Mouse (Mus musculus) midbrain, postnatal 0 days (tissue): ENCODE results near the gene Slc10a7. TPM values are rescaled to one million over a fixed set of nuclear protein-coding genes. Genes with fewer than 3 reads are reported as not detected.
"Not testable (repeated sequence)": the region's sequence is repeated elsewhere in the genome, so short reads cannot be mapped to it uniquely, and the experiment has no call there.

Source experiments
- ATAC-seq: fragments of 200-750 bp; cut with Nextera tagmentation; 2 replicates; pipeline ENCODE4 v1.8.0; 2017; ENCODE audit warnings: moderate number of reproducible peaks, mild to moderate bottlenecking, moderate TSS enrichment, moderate library complexity; ENCODE audit not compliant: low FRiP score
- DNase-seq: peaks from one replicate; pipeline ENCODE4 v3.0.0-alpha.2; 2015; ENCODE audit warnings: low spot score
- H3K27ac ChIP-seq: fragments of 300-500 bp; sonication (generic); 2 replicates; pipeline ENCODE4 v1.5.1; 2014; ENCODE audit warnings: low read depth, mild to moderate bottlenecking, low read length, mixed read lengths
- H3K27me3 ChIP-seq: fragments of 300-500 bp; sonication (generic); 2 replicates; pipeline ENCODE4 v1.6.1; 2014; ENCODE audit warnings: low read length, control low read depth, mixed read lengths; ENCODE audit not compliant: insufficient read depth
- H3K36me3 ChIP-seq: fragments of 300-500 bp; sonication (generic); 2 replicates; pipeline ENCODE4 v1.6.1; 2014; ENCODE audit warnings: low read length, control low read depth, mixed read lengths; ENCODE audit not compliant: insufficient read depth
- H3K4me1 ChIP-seq: fragments of 300-500 bp; sonication (generic); 2 replicates; pipeline ENCODE4 v1.6.1; 2014; ENCODE audit warnings: mild to moderate bottlenecking, control low read depth, antibody characterized with exemption, low read length, mixed read lengths; ENCODE audit not compliant: insufficient read depth
- H3K4me2 ChIP-seq: fragments of 300-500 bp; sonication (generic); 2 replicates; pipeline ENCODE4 v1.6.1; 2014; ENCODE audit warnings: low read depth, mild to moderate bottlenecking, low read length, mixed read lengths; ENCODE audit not compliant: poor library complexity, severe bottlenecking
- H3K4me3 ChIP-seq: fragments of 300-500 bp; sonication (generic); 2 replicates; pipeline ENCODE4 v1.5.1; 2014; ENCODE audit warnings: low read depth, mild to moderate bottlenecking, low read length, moderate library complexity
- H3K9ac ChIP-seq: fragments of 300-500 bp; sonication (generic); replicated peaks from 2 replicates; pipeline ENCODE4 v1.6.1; 2014; ENCODE audit warnings: mild to moderate bottlenecking, low read length, moderate library complexity, mixed read lengths; ENCODE audit not compliant: poor library complexity, severe bottlenecking
- H3K9me3 ChIP-seq: fragments of 300-500 bp; sonication (generic); 2 replicates; pipeline ENCODE4 v1.6.1; 2016; ENCODE audit warnings: low read length, control low read depth
- CTCF ChIP-seq: IDR thresholded peaks from 2 replicates; pipeline ENCODE4 v1.5.1; 2016; ENCODE audit warnings: antibody characterized with exemption, mild to moderate bottlenecking
- WGBS: fragments of 180-500 bp; shearing (Covaris S2); extraction: QIAGEN DNeasy Blood & Tissue Kit; methylation state at CpG from one replicate; pipeline ENCODE4 v1.1.7; 2014; 5-methylcytosine and 5-hydroxymethylcytosine counted together
- polyA plus RNA-seq: library from polyadenylated mRNA; unstranded; fragments of >200 nt; fragmentation: Nextera tagmentation; extraction: Ambion mirVana; gene quantifications from 2 replicates; pipeline ENCODE4 v1.2.1, GENCODE M21; 2015
- total RNA-seq: library from RNA; depleted of rRNA; stranded (reverse); fragments of >200 nt; gene quantifications from 2 replicates; pipeline ENCODE4 v1.2.3, GENCODE M21; 2014; rRNA removed

Gene Slc10a7
- total RNA-seq: 10.9 and 14.9 TPM in 2 replicates
- polyA plus RNA-seq: 6.3 and 7.7 TPM in 2 replicates

DNA sequence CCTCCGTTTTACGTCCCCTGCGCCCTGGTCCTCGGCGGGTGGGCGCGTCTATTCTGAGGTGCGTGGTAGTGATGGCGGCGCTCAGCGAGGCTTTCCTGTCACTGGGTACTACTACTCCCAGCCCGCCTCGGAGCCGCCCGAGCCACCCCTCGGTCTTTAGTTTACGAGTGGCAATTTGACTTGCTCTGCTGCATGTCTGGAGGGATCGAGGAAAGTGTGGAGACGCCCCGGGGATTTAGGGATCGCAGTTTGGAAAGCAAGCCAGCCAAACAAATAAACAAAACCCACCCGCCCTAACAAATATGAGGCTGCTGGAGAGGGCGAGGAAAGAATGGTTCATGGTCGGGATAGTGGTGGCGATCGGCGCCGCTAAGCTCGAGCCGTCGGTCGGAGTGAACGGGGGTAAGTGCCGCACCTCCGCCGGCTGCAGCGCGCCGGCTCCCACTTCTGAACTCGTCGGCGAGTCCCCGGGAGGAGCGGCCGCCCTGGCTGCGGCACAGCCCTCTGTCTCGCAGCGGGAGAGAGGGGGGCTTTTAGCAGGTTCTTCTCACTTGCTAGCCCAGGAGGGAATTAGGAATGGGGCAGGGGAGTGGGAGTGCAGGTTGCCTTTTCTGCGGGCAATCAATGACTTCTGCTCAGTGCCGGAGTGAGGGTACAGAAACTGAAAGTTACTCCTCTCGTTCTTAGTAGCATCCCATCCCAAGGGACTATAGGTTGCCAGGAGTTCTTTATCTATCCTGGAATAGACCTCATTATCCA lies at the start of gene Slc10a7:
Slc10a7 (plus strand) TSS at position 74 of the 759 bp plus-strand sequence.
- TF ChIP-seq CTCF: no peak
- Histone ChIP-seq H3K27me3 (no peaks in the 10 kb centered on the region), H3K27ac (peak within 1 kb of the TSS; percentile 99), H3K4me3 (peak within 1 kb of the TSS; percentile 94), H3K4me2 (peak within 1 kb of the TSS; percentile 89), H3K9ac (peak within 1 kb of the TSS; percentile 97), H3K9me3 (no peaks in the 10 kb centered on the region), H3K4me1 (no peaks in the 10 kb centered on the region), H3K36me3 (no peaks in the 10 kb centered on the region)
- DNase-seq: peak; percentile 92
- ATAC-seq: peak; percentile 96
- under 1% methylated on average over 51 of the region's 51 CpGs for WGBS

DNA sequence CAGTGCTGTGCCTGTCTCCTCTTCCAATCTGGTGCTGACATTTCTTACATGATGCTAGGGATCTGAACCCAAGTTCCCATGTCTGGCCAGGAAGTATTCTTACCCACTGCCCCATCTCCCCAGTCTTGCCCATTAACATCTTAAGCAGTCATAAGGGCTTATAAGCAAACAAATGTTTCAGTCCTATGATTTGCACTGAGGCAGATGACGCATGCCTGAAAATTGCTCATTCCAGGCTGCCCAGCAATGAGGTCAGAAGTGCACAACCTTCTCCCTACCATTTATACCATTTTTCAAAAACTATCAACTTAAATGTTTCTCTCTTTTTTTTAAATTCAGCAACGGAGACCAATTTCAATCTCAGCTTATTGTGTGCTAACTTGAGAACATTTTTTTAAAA lies 45.2 kb upstream of the Slc10a7 start:
- WGBS: 87% methylated on average over 2 of the region's 2 CpGs
- ATAC-seq (no peak), DNase-seq (no peak)
- Histone ChIP-seq H3K4me3 (no peak overlapping the region), H3K36me3 (no peaks in the 10 kb centered on the region), H3K4me2 (no peak overlapping the region), H3K9me3 (no peaks in the 10 kb centered on the region), H3K27ac (no peak overlapping the region), H3K27me3 (no peaks in the 10 kb centered on the region), H3K9ac (no peak overlapping the region), H3K4me1 (no peaks in the 10 kb centered on the region)
- no peak for TF ChIP-seq CTCF

DNA sequence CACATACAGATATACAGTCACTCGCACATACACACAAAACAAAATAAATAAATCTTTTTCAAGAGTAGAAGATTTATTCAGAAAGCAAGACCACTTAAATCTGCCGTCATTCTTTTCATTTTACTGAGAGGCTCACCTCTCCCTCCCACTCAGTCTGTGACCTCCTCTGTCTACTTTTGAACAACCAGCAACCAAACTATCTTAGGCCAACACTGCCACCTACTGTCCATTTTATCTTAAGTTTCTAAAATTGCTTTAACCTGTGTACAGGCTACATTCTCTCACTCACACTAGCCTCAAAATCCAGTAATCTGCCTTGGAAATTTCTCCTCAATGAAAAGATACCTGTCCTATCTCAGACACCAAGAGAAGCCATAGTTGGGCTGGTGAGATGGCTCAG lies 41.3 kb upstream of the Slc10a7 start:
- 90% methylated on average over 2 of the region's 2 CpGs for WGBS
- ATAC-seq (no peak), DNase-seq (peak; percentile 17)
- Histone ChIP-seq H3K27me3 (no peaks in the 10 kb centered on the region), H3K4me1 (no peaks in the 10 kb centered on the region), H3K4me3 (no peak overlapping the region), H3K27ac (no peak overlapping the region), H3K9me3 (no peaks in the 10 kb centered on the region), H3K9ac (no peak overlapping the region), H3K4me2 (no peak overlapping the region), H3K36me3 (no peaks in the 10 kb centered on the region)
- TF ChIP-seq CTCF: peak; percentile 19; the same call in 1 of the 2 replicates

DNA sequence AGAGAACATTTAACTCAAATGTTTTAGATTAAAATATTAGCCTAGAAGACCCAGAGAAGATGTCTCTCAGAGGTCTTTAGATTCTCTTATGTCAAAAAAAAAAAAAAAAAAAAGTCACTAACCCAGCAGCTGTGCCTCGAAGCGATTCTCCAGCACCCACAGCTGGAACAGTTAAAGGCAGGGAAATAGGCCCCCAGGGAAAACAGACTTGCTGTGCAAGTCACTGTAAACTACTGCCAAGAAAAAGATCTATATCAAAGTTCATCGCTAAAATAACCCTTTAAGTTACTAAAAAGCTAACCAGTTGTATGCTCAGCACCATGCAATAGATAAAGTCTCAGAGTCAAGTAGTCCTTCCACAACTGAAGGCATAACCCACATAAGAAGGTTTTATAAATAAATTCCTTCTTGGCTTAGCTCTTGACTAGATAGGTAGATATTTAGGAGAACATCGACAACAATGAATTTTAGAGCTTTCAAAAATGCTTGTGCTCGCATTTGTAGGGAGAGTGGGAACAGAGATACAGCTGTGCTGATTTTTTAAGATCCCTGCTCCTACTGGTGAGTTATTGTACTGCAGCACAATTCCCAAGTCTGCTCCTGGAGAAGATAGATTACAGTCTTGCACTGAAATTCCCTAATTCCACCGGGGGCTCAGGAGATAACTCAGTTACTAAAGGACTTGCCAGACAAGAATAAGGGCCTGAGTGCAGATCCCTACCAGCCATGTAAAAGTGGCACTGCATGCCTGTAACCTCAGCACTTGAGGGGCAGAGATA lies 31.9 kb upstream of the Slc10a7 start:
- ATAC-seq (no peak), DNase-seq (peak; percentile 27)
- no peak overlapping the region for H3K4me2 ChIP-seq
- H3K4me1 ChIP-seq: no peaks in the 10 kb centered on the region
- no peak overlapping the region for H3K9ac ChIP-seq
- no peak overlapping the region for H3K4me3 ChIP-seq
- TF ChIP-seq CTCF: peak; percentile 58
- H3K36me3 ChIP-seq: no peaks in the 10 kb centered on the region
- H3K27ac ChIP-seq: no peak overlapping the region
- no peaks in the 10 kb centered on the region for H3K9me3 ChIP-seq
- 59% methylated on average over 6 of the region's 6 CpGs for WGBS
- no peaks in the 10 kb centered on the region for H3K27me3 ChIP-seq

DNA sequence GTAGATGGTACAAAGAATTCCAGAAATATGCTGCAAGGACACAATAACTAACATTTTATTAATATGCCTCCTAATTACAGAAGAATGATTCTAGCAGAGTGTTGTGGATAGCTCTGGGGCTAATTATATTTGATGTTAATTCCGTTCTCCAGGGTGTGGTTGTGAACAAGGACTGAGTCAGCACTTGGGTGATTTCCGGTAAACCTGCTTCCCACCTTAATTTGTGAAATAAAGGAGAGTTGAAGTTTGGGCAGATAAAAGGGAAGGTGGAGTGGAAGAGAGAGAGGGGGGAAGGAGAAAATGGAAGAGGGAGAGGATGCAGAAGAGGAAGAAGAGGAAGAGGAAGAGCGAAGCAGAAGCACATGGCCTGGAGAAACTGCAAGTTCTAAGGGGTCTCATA lies 19.4 kb upstream of the Slc10a7 start:
- H3K9me3 ChIP-seq: no peaks in the 10 kb centered on the region
- no peaks in the 10 kb centered on the region for H3K36me3 ChIP-seq
- ATAC-seq (no peak), DNase-seq (no peak)
- no peak overlapping the region for H3K9ac ChIP-seq
- no peak overlapping the region for H3K4me3 ChIP-seq
- H3K27me3 ChIP-seq: no peaks in the 10 kb centered on the region
- H3K4me2 ChIP-seq: no peak overlapping the region
- no peak overlapping the region for H3K27ac ChIP-seq
- WGBS: 83% methylated on average over 3 of the region's 3 CpGs
- no peak for TF ChIP-seq CTCF
- no peaks in the 10 kb centered on the region for H3K4me1 ChIP-seq

DNA sequence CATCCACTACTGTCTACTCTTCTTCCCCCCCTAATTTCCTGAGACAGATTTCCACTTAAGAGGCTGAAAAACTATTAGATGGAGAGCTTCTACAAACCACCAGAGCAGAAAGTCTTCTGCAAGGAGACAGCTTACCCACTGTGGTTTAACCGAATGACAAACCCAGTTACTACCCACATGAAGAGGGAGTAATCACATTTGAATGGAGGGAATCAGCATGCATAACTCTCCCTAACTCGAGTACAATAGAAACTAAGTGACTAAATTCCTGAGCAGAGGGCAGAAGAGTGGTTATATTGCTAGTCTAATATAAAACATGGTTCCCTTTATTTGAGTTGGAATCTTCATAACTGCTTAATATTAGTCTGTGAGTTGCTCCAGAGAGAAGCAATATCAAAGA lies 16.1 kb upstream of the Slc10a7 start:
- Histone ChIP-seq H3K9ac (no peak overlapping the region), H3K4me3 (no peak overlapping the region), H3K4me1 (no peaks in the 10 kb centered on the region), H3K4me2 (no peak overlapping the region), H3K27me3 (no peaks in the 10 kb centered on the region), H3K36me3 (no peaks in the 10 kb centered on the region), H3K27ac (no peak overlapping the region), H3K9me3 (no peaks in the 10 kb centered on the region)
- ATAC-seq: no peak
- TF ChIP-seq CTCF: no peak
- no peak for DNase-seq
- 23% methylated on average over 2 of the region's 2 CpGs for WGBS

DNA sequence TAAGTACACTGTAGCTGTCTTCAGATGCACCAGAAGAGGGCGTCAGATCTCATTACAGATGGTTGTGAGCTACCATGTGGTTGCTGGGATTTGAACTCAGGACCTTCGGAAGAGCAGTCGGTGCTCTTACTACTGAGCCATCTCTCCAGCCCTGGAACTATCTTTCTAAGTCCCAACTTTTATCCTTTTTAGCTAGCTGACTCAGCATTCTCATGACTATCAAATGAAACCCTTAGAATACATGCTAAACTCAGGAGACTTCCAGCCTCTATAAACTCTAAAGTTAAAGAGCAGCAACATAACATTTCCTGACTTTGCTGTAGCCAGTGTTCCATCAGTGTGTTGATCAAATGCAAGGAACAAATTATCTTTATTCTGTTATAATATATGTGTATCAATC lies 12.9 kb upstream of the Slc10a7 start:
- 92% methylated on average over 3 of the region's 3 CpGs for WGBS
- not testable (repeated sequence) for H3K27ac ChIP-seq, ATAC-seq, H3K4me3 ChIP-seq, DNase-seq, H3K9me3 ChIP-seq, H3K4me1 ChIP-seq, H3K4me2 ChIP-seq, H3K9ac ChIP-seq, H3K27me3 ChIP-seq, H3K36me3 ChIP-seq
